Mouse (Mus musculus) kidney, embryonic 15.5 days (tissue): ENCODE measurements around the gene Rab8b. TPM values are rescaled to one million over a fixed set of nuclear protein-coding genes. Genes with fewer than 3 reads are reported as not detected.
A peak's percentile ranks its signal among the peaks of the same experiment; 100 is the strongest.
"Not testable (repeated sequence)": the region's sequence is repeated elsewhere in the genome, so short reads cannot be mapped to it uniquely, and the experiment has no call there.

ENCODE experiments used
- ATAC-seq: fragments of 200-750 bp; cut with Nextera tagmentation; replicated peaks from 2 replicates; pipeline ENCODE4 v1.8.0; 2017; ENCODE audit warnings: moderate TSS enrichment; ENCODE audit not compliant: low FRiP score
- H3K27ac ChIP-seq: fragments of 300-500 bp; sonication (generic); 2 replicates; pipeline ENCODE4 v1.5.1; 2015; ENCODE audit warnings: mild to moderate bottlenecking, inconsistent platforms
- H3K27me3 ChIP-seq: fragments of 300-500 bp; sonication (generic); 2 replicates; pipeline ENCODE4 v1.6.1; 2015; ENCODE audit warnings: inconsistent platforms
- H3K36me3 ChIP-seq: fragments of 300-500 bp; sonication (generic); 2 replicates; pipeline ENCODE4 v1.6.1; 2015; ENCODE audit warnings: inconsistent platforms
- H3K4me1 ChIP-seq: fragments of 300-500 bp; sonication (generic); 2 replicates; pipeline ENCODE4 v1.6.1; 2015; ENCODE audit warnings: inconsistent platforms
- H3K4me2 ChIP-seq: fragments of 300-500 bp; sonication (generic); 2 replicates; pipeline ENCODE4 v1.6.1; 2015; ENCODE audit warnings: moderate library complexity, mild to moderate bottlenecking, inconsistent platforms
- H3K4me3 ChIP-seq: fragments of 300-500 bp; sonication (generic); replicated peaks from 2 replicates; pipeline ENCODE4 v1.5.1; 2015; ENCODE audit warnings: mild to moderate bottlenecking, inconsistent platforms
- H3K9ac ChIP-seq: fragments of 300-500 bp; sonication (generic); 2 replicates; pipeline ENCODE4 v1.6.1; 2015; ENCODE audit warnings: mild to moderate bottlenecking, inconsistent platforms
- H3K9me3 ChIP-seq: fragments of 300-500 bp; sonication (generic); replicated peaks from 2 replicates; pipeline ENCODE4 v1.6.1; 2016; ENCODE audit warnings: inconsistent platforms
- WGBS: fragments of 180-500 bp; shearing (Covaris S2); methylation state at CpG from one replicate; pipeline ENCODE4 v1.1.7; 2015; ENCODE audit warnings: mixed read lengths; 5-methylcytosine and 5-hydroxymethylcytosine counted together
- polyA plus RNA-seq: library from polyadenylated mRNA; unstranded; fragments of >200 nt; fragmentation: Nextera tagmentation; extraction: Ambion mirVana; gene quantifications from 2 replicates; pipeline ENCODE4 v1.2.1, GENCODE M21; 2015

Gene Rab8b
- polyA plus RNA-seq, 1 experiment from 2014 or later = 26.4 TPM

- Histone ChIP-seq H3K9me3 (no peaks in the 10 kb centered on the region), H3K27ac (0 out of 2 replicates have a peak overlapping the region, but pooled peaks have one; percentile 22), H3K4me2 (no peak overlapping the region), H3K4me1 (peaks cover 40% of the 10 kb centered on the region), H3K4me3 (no peak overlapping the region), H3K36me3 (peaks cover 9% of the 10 kb centered on the region; the same call in 1 of the 2 replicates), H3K9ac (no peak overlapping the region), H3K27me3 (no peaks in the 10 kb centered on the region)
- no peak for ATAC-seq
- 79% methylated on average over 9 of the region's 9 CpGs for WGBS
These were observed 3.4 kb downstream of the Rab8b start for GRCm38 (mm10) chr9:66915869-66916785.

- H3K9me3 ChIP-seq = no peaks in the 10 kb centered on the region
- H3K27ac ChIP-seq = no peak overlapping the region
- WGBS = 71% methylated on average over 5 of the region's 5 CpGs
- no peak overlapping the region for H3K9ac ChIP-seq
- no peaks in the 10 kb centered on the region for H3K27me3 ChIP-seq
- peaks cover 9% of the 10 kb centered on the region; the same call in 1 of the 2 replicates for H3K36me3 ChIP-seq
- peaks cover 32% of the 10 kb centered on the region for H3K4me1 ChIP-seq
- H3K4me3 ChIP-seq = no peak overlapping the region
- no peak for ATAC-seq
- peak overlapping the region; percentile 1; the same call in 1 of the 2 replicates for H3K4me2 ChIP-seq
These were observed 4.1 kb downstream of the Rab8b start for GRCm38 (mm10) chr9:66915401-66915800.

- Histone ChIP-seq H3K4me2 (no peak overlapping the region), H3K9ac (no peak overlapping the region), H3K27me3 (no peaks in the 10 kb centered on the region), H3K4me3 (no peak overlapping the region), H3K36me3 (peaks cover 9% of the 10 kb centered on the region; the same call in 1 of the 2 replicates), H3K27ac (0 out of 2 replicates have a peak overlapping the region, but pooled peaks have one; percentile 1), H3K9me3 (no peaks in the 10 kb centered on the region), H3K4me1 (peaks cover 32% of the 10 kb centered on the region)
- no peak for ATAC-seq
- WGBS = 74% methylated on average over 3 of the region's 3 CpGs
These were observed 4.9 kb downstream of the Rab8b start for GRCm38 (mm10) chr9:66914540-66914939.

GRCm38 (mm10) chr9:66913254-66913934 is 6.1 kb downstream of the Rab8b start:
- H3K4me1 ChIP-seq = peaks cover 27% of the 10 kb centered on the region
- H3K27ac ChIP-seq = 0 out of 2 replicates have a peak overlapping the region, but pooled peaks have one; percentile 1

GRCm38 (mm10) chr9:66912304-66912703 is 7.2 kb downstream of the Rab8b start:
- H3K27ac ChIP-seq = no peak overlapping the region
- no peaks in the 10 kb centered on the region for H3K9me3 ChIP-seq
- no peak overlapping the region for H3K9ac ChIP-seq
- H3K4me1 ChIP-seq = peaks cover 20% of the 10 kb centered on the region
- peaks cover 9% of the 10 kb centered on the region; the same call in 1 of the 2 replicates for H3K36me3 ChIP-seq
- H3K27me3 ChIP-seq = no peaks in the 10 kb centered on the region
- H3K4me2 ChIP-seq = no peak overlapping the region
- no peak overlapping the region for H3K4me3 ChIP-seq
- ATAC-seq = no peak

More at GRCm38 (mm10) chr9:66913254-66913934, 6.1 kb downstream of the Rab8b start:
- WGBS = 94% methylated on average over 5 of the region's 5 CpGs
- H3K27me3 ChIP-seq, H3K36me3 ChIP-seq, H3K4me3 ChIP-seq, H3K9me3 ChIP-seq, H3K9ac ChIP-seq, H3K4me2 ChIP-seq, ATAC-seq: not testable (repeated sequence)

GRCm38 (mm10) chr9:66910677-66911076 is 8.8 kb downstream of the Rab8b start:
- Histone ChIP-seq H3K4me2 (no peak overlapping the region), H3K4me1 (peaks cover 14% of the 10 kb centered on the region), H3K9me3 (no peaks in the 10 kb centered on the region), H3K36me3 (peaks cover 9% of the 10 kb centered on the region; the same call in 1 of the 2 replicates), H3K9ac (no peak overlapping the region), H3K27ac (no peak overlapping the region), H3K4me3 (no peak overlapping the region), H3K27me3 (no peaks in the 10 kb centered on the region)
- no peak for ATAC-seq
- WGBS = 82% methylated on average over 5 of the region's 5 CpGs

GRCm38 (mm10) chr9:66909922-66910321 is 9.6 kb downstream of the Rab8b start:
- no peak overlapping the region for H3K27ac ChIP-seq
- H3K4me3 ChIP-seq = no peak overlapping the region
- peaks cover 10% of the 10 kb centered on the region for H3K4me1 ChIP-seq
- no peak overlapping the region for H3K4me2 ChIP-seq
- WGBS = 83% methylated on average over 7 of the region's 7 CpGs
- no peak for ATAC-seq
- no peak overlapping the region for H3K9ac ChIP-seq
- no peaks in the 10 kb centered on the region for H3K27me3 ChIP-seq
- peaks cover 9% of the 10 kb centered on the region; the same call in 1 of the 2 replicates for H3K36me3 ChIP-seq
- no peaks in the 10 kb centered on the region for H3K9me3 ChIP-seq

GRCm38 (mm10) chr9:66907746-66908397 is 11.6 kb downstream of the Rab8b start:
- Histone ChIP-seq H3K9me3 (no peaks in the 10 kb centered on the region), H3K27ac (no peak overlapping the region), H3K9ac (no peak overlapping the region), H3K4me2 (no peak overlapping the region), H3K4me3 (no peak overlapping the region), H3K4me1 (peaks cover 5% of the 10 kb centered on the region), H3K36me3 (peaks cover 7% of the 10 kb centered on the region; the same call in 1 of the 2 replicates), H3K27me3 (no peaks in the 10 kb centered on the region)
- WGBS = 90% methylated on average over 5 of the region's 5 CpGs
- ATAC-seq = no peak

GRCm38 (mm10) chr9:66907126-66907525 is 12.4 kb downstream of the Rab8b start:
- ATAC-seq = no peak

GRCm38 (mm10) chr9:66905990-66906389 is 13.5 kb downstream of the Rab8b start:
- 65% methylated on average over 9 of the region's 9 CpGs for WGBS

More at GRCm38 (mm10) chr9:66907126-66907525, 12.4 kb downstream of the Rab8b start:
- no peaks in the 10 kb centered on the region for H3K27me3 ChIP-seq
- H3K4me2 ChIP-seq = no peak overlapping the region
- WGBS = 86% methylated on average over 8 of the region's 8 CpGs
- H3K9ac ChIP-seq = no peak overlapping the region
- H3K36me3 ChIP-seq = no peaks in the 10 kb centered on the region; the same call in none of the 2 replicates
- H3K27ac ChIP-seq = no peak overlapping the region
- no peaks in the 10 kb centered on the region for H3K9me3 ChIP-seq
- H3K4me1 ChIP-seq = peaks cover 5% of the 10 kb centered on the region
- no peak overlapping the region for H3K4me3 ChIP-seq

GRCm38 (mm10) chr9:66899526-66899925 is 20.0 kb downstream of the Rab8b start:
- Histone ChIP-seq H3K36me3 (no peaks in the 10 kb centered on the region; the same call in none of the 2 replicates), H3K27me3 (no peaks in the 10 kb centered on the region), H3K4me3 (no peak overlapping the region), H3K4me2 (no peak overlapping the region), H3K9ac (no peak overlapping the region), H3K4me1 (0 out of 2 replicates have a peak, but pooled peaks cover 3% of the 10 kb centered on the region), H3K9me3 (no peaks in the 10 kb centered on the region), H3K27ac (no peak overlapping the region)
- ATAC-seq = no peak
- 65% methylated on average over 4 of the region's 4 CpGs for WGBS

More at GRCm38 (mm10) chr9:66905990-66906389, 13.5 kb downstream of the Rab8b start:
- Histone ChIP-seq H3K9me3 (no peaks in the 10 kb centered on the region), H3K4me3 (no peak overlapping the region), H3K36me3 (no peaks in the 10 kb centered on the region; the same call in none of the 2 replicates), H3K9ac (no peak overlapping the region), H3K27ac (no peak overlapping the region), H3K27me3 (no peaks in the 10 kb centered on the region), H3K4me1 (peaks cover 5% of the 10 kb centered on the region), H3K4me2 (no peak overlapping the region)
- ATAC-seq = no peak
